Mouse (Mus musculus) adrenal gland, adult 18-20 months (tissue): ENCODE results near the gene Dync1li1. TPM values are rescaled to one million over a fixed set of nuclear protein-coding genes. Genes with fewer than 3 reads are reported as not detected.

Source experiments
- DNase-seq, 2 experiments: peaks; one replicate each; pipeline ENCODE4 v3.0.0; 2021 to 2022; ENCODE audit warnings: low spot score in 2 of 2
- total RNA-seq, 2 experiments: library from RNA; stranded (reverse); gene quantifications; 1 replicate in 1 of 2; 2 replicates in 1 of 2; pipeline ENCODE4 v1.2.3; 2021

The Dync1li1 gene
- total RNA-seq, 2 experiments from 2014 or later, result 42.0 to 44.7 TPM

GRCm38 (mm10) chr9:114760353-114760752, 71.8 kb downstream of the Dync1li1 start:
- no peak for DNase-seq

- no peak for DNase-seq
Observed at GRCm38 (mm10) chr9:114761848-114762247, 73.3 kb downstream of the Dync1li1 start.

GRCm38 (mm10) chr9:114763341-114763740, 74.8 kb downstream of the Dync1li1 start:
- DNase-seq, result no peak

- peak in 1 of 2 experiments; percentile 35 for DNase-seq
Observed at GRCm38 (mm10) chr9:114767030-114767429, 78.4 kb downstream of the Dync1li1 start.

GRCm38 (mm10) chr9:114767507-114767906, 78.9 kb downstream of the Dync1li1 start:
- no peak for DNase-seq

GRCm38 (mm10) chr9:114768066-114768465, 79.5 kb downstream of the Dync1li1 start:
- DNase-seq, result no peak

GRCm38 (mm10) chr9:114770224-114770623, 81.6 kb downstream of the Dync1li1 start:
- DNase-seq, result no peak

- no peak for DNase-seq
Observed at GRCm38 (mm10) chr9:114771565-114771964, 83.0 kb downstream of the Dync1li1 start.

Other genes starting within 250 kb of the Dync1li1 start
- gene Ccr4, start 183.9 kb upstream of the Dync1li1 start, total RNA-seq, result not detected
- gene C130032M10Rik, start 173.1 kb upstream of the Dync1li1 start, total RNA-seq, result not detected
- not detected for gene Trim71, start 124.4 kb upstream of the Dync1li1 start, total RNA-seq
- gene Cnot10, start 48.6 kb upstream of the Dync1li1 start, total RNA-seq, result 10 to 100 TPM; 28.7 to 34.2 TPM
- gene Cmtm6, start 42.3 kb downstream of the Dync1li1 start, total RNA-seq, result 100 to 1,000 TPM in 1 of 2 experiments, 10 to 100 TPM in 1; 59.9 to 106 TPM
- gene Cmtm7, start 93.1 kb downstream of the Dync1li1 start, total RNA-seq, result 10 to 100 TPM; 18.3 to 34.4 TPM
- 1 to 10 TPM; 5.8 to 7.3 TPM for gene Cmtm8, start 155.4 kb downstream of the Dync1li1 start, total RNA-seq
- 10 to 100 TPM; 20.1 to 35.0 TPM for gene Gpd1l, start 245.2 kb downstream of the Dync1li1 start, total RNA-seq